Mouse (Mus musculus): Measurements from ENCODE around the gene Rbfox2. TPM values are rescaled to one million over a fixed set of nuclear protein-coding genes. Genes with fewer than 3 reads are reported as not detected.

Rbfox2 gene
- polyA plus RNA-seq (2016; fragmentation: Nextera tagmentation; extraction: Ambion mirVana), result 76.2 and 96.5 TPM in 2 replicates

- H3K9me3 ChIP-seq, result no peaks in the 10 kb centered on the region
- H3K27me3 ChIP-seq (ENCODE audit: insufficient read depth, poor library complexity, severe bottlenecking), result no peaks in the 10 kb centered on the region
- H3K4me1 ChIP-seq, result peaks cover 45% of the 10 kb centered on the region
- no peaks in the 10 kb centered on the region for H3K36me3 ChIP-seq
- H3K27ac ChIP-seq, result peak within 1 kb of the TSS; percentile 99
- peak; percentile 98 for DNase-seq (ENCODE audit: low spot score)
- WGBS, result under 1% methylated on average over 81 of the region's 90 CpGs
- H3K4me3 ChIP-seq, result peak within 1 kb of the TSS; percentile 99
These were observed at the start of gene Rbfox2 for GRCm38 (mm10) chr15:77306547-77307261. TSS of gene Rbfox2 (minus strand) at chr15:77307004.

- H3K27ac ChIP-seq, result peak overlapping the region; percentile 85
These were observed 49.5 kb upstream of the Rbfox2 start for GRCm38 (mm10) chr15:77356248-77356810.

GRCm38 (mm10) chr15:77354848-77355551, 48.2 kb upstream of the Rbfox2 start:
- Histone ChIP-seq H3K9me3 (no peaks in the 10 kb centered on the region), H3K27me3 (ENCODE audit: insufficient read depth, poor library complexity, severe bottlenecking) (no peaks in the 10 kb centered on the region), H3K4me1 (peaks cover 67% of the 10 kb centered on the region), H3K27ac (peak overlapping the region; percentile 81), H3K4me3 (no peak overlapping the region), H3K36me3 (no peaks in the 10 kb centered on the region)
- WGBS, result 75% methylated on average over 6 of the region's 6 CpGs
- no peak for DNase-seq (ENCODE audit: low spot score)

More at GRCm38 (mm10) chr15:77356248-77356810, 49.5 kb upstream of the Rbfox2 start:
- H3K4me1 ChIP-seq, result peaks cover 67% of the 10 kb centered on the region
- H3K27me3 ChIP-seq (ENCODE audit: insufficient read depth, poor library complexity, severe bottlenecking), result no peaks in the 10 kb centered on the region
- H3K9me3 ChIP-seq, result no peaks in the 10 kb centered on the region
- no peak for DNase-seq (ENCODE audit: low spot score)
- WGBS, result 7% methylated on average over 11 of the region's 11 CpGs
- H3K4me3 ChIP-seq, result peak overlapping the region; percentile 44
- no peaks in the 10 kb centered on the region for H3K36me3 ChIP-seq

- no peak overlapping the region for H3K4me3 ChIP-seq
- peaks cover 64% of the 10 kb centered on the region for H3K4me1 ChIP-seq
- DNase-seq (ENCODE audit: low spot score), result no peak
- peak overlapping the region; percentile 81 for H3K27ac ChIP-seq
- H3K9me3 ChIP-seq, result no peaks in the 10 kb centered on the region
- H3K36me3 ChIP-seq, result no peaks in the 10 kb centered on the region
- H3K27me3 ChIP-seq (ENCODE audit: insufficient read depth, poor library complexity, severe bottlenecking), result no peaks in the 10 kb centered on the region
- WGBS, result 38% methylated on average over 4 of the region's 4 CpGs
These were observed 47.7 kb upstream of the Rbfox2 start for GRCm38 (mm10) chr15:77354496-77354847.

- Histone ChIP-seq H3K27me3 (ENCODE audit: insufficient read depth, poor library complexity, severe bottlenecking) (no peaks in the 10 kb centered on the region), H3K4me1 (peaks cover 57% of the 10 kb centered on the region), H3K9me3 (no peaks in the 10 kb centered on the region), H3K36me3 (no peaks in the 10 kb centered on the region), H3K4me3 (no peak overlapping the region), H3K27ac (peak overlapping the region; percentile 81; the same call in 1 of the 2 replicates)
- 25% methylated on average over 4 of the region's 4 CpGs for WGBS
- no peak for DNase-seq (ENCODE audit: low spot score)
These were observed 47.0 kb upstream of the Rbfox2 start for GRCm38 (mm10) chr15:77353764-77354163.

- H3K9me3 ChIP-seq, result no peaks in the 10 kb centered on the region
- H3K27me3 ChIP-seq (ENCODE audit: insufficient read depth, poor library complexity, severe bottlenecking), result no peaks in the 10 kb centered on the region
- peak overlapping the region; percentile 18; the same call in 1 of the 2 replicates for H3K27ac ChIP-seq
- no peak for DNase-seq (ENCODE audit: low spot score)
- no peaks in the 10 kb centered on the region for H3K36me3 ChIP-seq
- WGBS, result 62% methylated on average over 7 of the region's 7 CpGs
- H3K4me3 ChIP-seq, result no peak overlapping the region
- peaks cover 53% of the 10 kb centered on the region for H3K4me1 ChIP-seq
These were observed 46.1 kb upstream of the Rbfox2 start for GRCm38 (mm10) chr15:77352863-77353262.

GRCm38 (mm10) chr15:77350117-77350516, 43.3 kb upstream of the Rbfox2 start:
- no peaks in the 10 kb centered on the region for H3K9me3 ChIP-seq
- no peaks in the 10 kb centered on the region for H3K27me3 ChIP-seq (ENCODE audit: insufficient read depth, poor library complexity, severe bottlenecking)
- H3K4me3 ChIP-seq, result no peak overlapping the region
- H3K27ac ChIP-seq, result no peak overlapping the region
- no peaks in the 10 kb centered on the region for H3K36me3 ChIP-seq
- no peak for DNase-seq (ENCODE audit: low spot score)
- WGBS, result 80% methylated on average over 7 of the region's 7 CpGs
- peaks cover 33% of the 10 kb centered on the region for H3K4me1 ChIP-seq

- WGBS, result 75% methylated on average over 7 of the region's 7 CpGs
- Histone ChIP-seq H3K36me3 (no peaks in the 10 kb centered on the region), H3K9me3 (no peaks in the 10 kb centered on the region), H3K27me3 (ENCODE audit: insufficient read depth, poor library complexity, severe bottlenecking) (no peaks in the 10 kb centered on the region), H3K4me1 (peaks cover 32% of the 10 kb centered on the region), H3K27ac (0 out of 2 replicates have a peak overlapping the region, but pooled peaks have one; percentile 3), H3K4me3 (no peak overlapping the region)
- DNase-seq (ENCODE audit: low spot score), result no peak
These were observed 41.3 kb upstream of the Rbfox2 start for GRCm38 (mm10) chr15:77348146-77348545.

- Histone ChIP-seq H3K4me1 (peaks cover 34% of the 10 kb centered on the region), H3K9me3 (no peaks in the 10 kb centered on the region), H3K27ac (peak overlapping the region; percentile 85), H3K4me3 (peak overlapping the region; percentile 49; the same call in 1 of the 2 replicates), H3K36me3 (no peaks in the 10 kb centered on the region), H3K27me3 (ENCODE audit: insufficient read depth, poor library complexity, severe bottlenecking) (no peaks in the 10 kb centered on the region)
- WGBS, result 30% methylated on average over 17 of the region's 17 CpGs
- no peak for DNase-seq (ENCODE audit: low spot score)
These were observed 37.6 kb upstream of the Rbfox2 start for GRCm38 (mm10) chr15:77344127-77345125.

- peak; percentile 93 for DNase-seq (ENCODE audit: low spot score)
- WGBS, result 7% methylated on average over 13 of the region's 13 CpGs
- Histone ChIP-seq H3K4me3 (peak overlapping the region; percentile 49), H3K27ac (peak overlapping the region; percentile 85), H3K9me3 (no peaks in the 10 kb centered on the region), H3K4me1 (peaks cover 34% of the 10 kb centered on the region), H3K27me3 (ENCODE audit: insufficient read depth, poor library complexity, severe bottlenecking) (no peaks in the 10 kb centered on the region), H3K36me3 (no peaks in the 10 kb centered on the region)
These were observed 36.8 kb upstream of the Rbfox2 start for GRCm38 (mm10) chr15:77343527-77344091.

- WGBS, result 17% methylated on average over 18 of the region's 18 CpGs
- Histone ChIP-seq H3K27me3 (ENCODE audit: insufficient read depth, poor library complexity, severe bottlenecking) (no peaks in the 10 kb centered on the region), H3K4me3 (peak overlapping the region; percentile 49), H3K36me3 (no peaks in the 10 kb centered on the region), H3K4me1 (peaks cover 31% of the 10 kb centered on the region), H3K27ac (peak overlapping the region; percentile 85), H3K9me3 (no peaks in the 10 kb centered on the region)
- peak; percentile 81 for DNase-seq (ENCODE audit: low spot score)
These were observed 36.2 kb upstream of the Rbfox2 start for GRCm38 (mm10) chr15:77342962-77343526.
